Mouse (Mus musculus): ENCODE measurements at regions not wholly inside any gene's neighbourhood (a gene's known extent, or its start where the extent isn't known, plus 50 kb on each side); places are given as distances from the start of the nearest gene placed in this dataset.

GRCm38 (mm10) chr16:87783561-87784304 is 85.0 kb downstream of the Bach1 start:
- intact Hi-C loops (cut with DNase I; ENCODE audit: low total_unique reads): no loop called here
- no peak for DNase-seq

- DNase-seq: no peak
- intact Hi-C loops (cut with DNase I; ENCODE audit: low total_unique reads): no loop called here
Observed at GRCm38 (mm10) chr16:87784405-87784994, 85.8 kb downstream of the Bach1 start.

GRCm38 (mm10) chr16:87789539-87789938 is 90.8 kb downstream of the Bach1 start:
- DNase-seq: no peak
- intact Hi-C loops (cut with DNase I; ENCODE audit: low total_unique reads): no loop called here

GRCm38 (mm10) chr16:87789957-87790356 is 91.2 kb downstream of the Bach1 start:
- intact Hi-C loops (cut with DNase I; ENCODE audit: low total_unique reads): no loop called here
- no peak for DNase-seq

GRCm38 (mm10) chr16:87796514-87797248 is 97.9 kb downstream of the Bach1 start:
- intact Hi-C loops (cut with DNase I; ENCODE audit: low total_unique reads): no loop called here
- peak; percentile 5 for DNase-seq

- no peak for DNase-seq
- intact Hi-C loops (cut with DNase I; ENCODE audit: low total_unique reads): no loop called here
Observed at GRCm38 (mm10) chr16:87802317-87802716, 103.6 kb downstream of the Bach1 start.

- intact Hi-C loops (cut with DNase I; ENCODE audit: low total_unique reads): no loop called here
- DNase-seq: no peak
Observed at GRCm38 (mm10) chr16:87817590-87817989, 118.8 kb downstream of the Bach1 start.

- DNase-seq: no peak
- intact Hi-C loops (cut with DNase I; ENCODE audit: low total_unique reads): no loop called here
Observed at GRCm38 (mm10) chr16:87834296-87834695, 135.6 kb downstream of the Bach1 start.

GRCm38 (mm10) chr16:87840949-87841546 is 142.3 kb downstream of the Bach1 start:
- peak; percentile 62 for DNase-seq
- intact Hi-C loops (cut with DNase I; ENCODE audit: low total_unique reads): loop anchor here (2.0 kb wide), 1 partner anchor 366 kb away; no protein-coding TSS in a partner anchor

All from gastrocnemius, postnatal 14 days (tissue).